Mouse (Mus musculus): ENCODE data around the gene Olfr1368. TPM values are rescaled to one million over a fixed set of nuclear protein-coding genes. Genes with fewer than 3 reads are reported as not detected.
A peak's percentile ranks its signal among the peaks of the same experiment; 100 is the strongest.
"Not testable (repeated sequence)": the region's sequence is repeated elsewhere in the genome, so short reads cannot be mapped to it uniquely, and the experiment has no call there.

Olfr1368 gene
- total RNA-seq, 2 experiments from 2014 or later, result not detected

GRCm38 (mm10) chr13:21169121-21169656, 23.5 kb upstream of the Olfr1368 start:
- no peak for ATAC-seq (replicated peaks; ENCODE audit: low FRiP score, low TSS enrichment, poor library complexity, severe bottlenecking)

GRCm38 (mm10) chr13:21168371-21169011, 22.8 kb upstream of the Olfr1368 start:
- no peak for ATAC-seq (replicated peaks; ENCODE audit: low FRiP score, low TSS enrichment, poor library complexity, severe bottlenecking)

GRCm38 (mm10) chr13:21167910-21168300, 22.2 kb upstream of the Olfr1368 start:
- no peak for ATAC-seq (replicated peaks; ENCODE audit: low FRiP score, low TSS enrichment, poor library complexity, severe bottlenecking)

- ATAC-seq (replicated peaks; ENCODE audit: low FRiP score, low TSS enrichment, poor library complexity, severe bottlenecking), result 0 out of 2 replicates have a peak, but pooled peaks have one; percentile 16
These were observed 21.6 kb upstream of the Olfr1368 start for GRCm38 (mm10) chr13:21166936-21167909.

- ATAC-seq (replicated peaks; ENCODE audit: low FRiP score, low TSS enrichment, poor library complexity, severe bottlenecking), result no peak
These were observed 16.9 kb upstream of the Olfr1368 start for GRCm38 (mm10) chr13:21162591-21162990.

- no peak for ATAC-seq (replicated peaks; ENCODE audit: low FRiP score, low TSS enrichment, poor library complexity, severe bottlenecking)
These were observed 15.9 kb upstream of the Olfr1368 start for GRCm38 (mm10) chr13:21161591-21161990.

GRCm38 (mm10) chr13:21160657-21161590, 15.3 kb upstream of the Olfr1368 start:
- ATAC-seq (replicated peaks; ENCODE audit: low FRiP score, low TSS enrichment, poor library complexity, severe bottlenecking), result peak; percentile 64

- no peak for ATAC-seq (replicated peaks; ENCODE audit: low FRiP score, low TSS enrichment, poor library complexity, severe bottlenecking)
These were observed 14.4 kb upstream of the Olfr1368 start for GRCm38 (mm10) chr13:21160041-21160511.

- ATAC-seq (replicated peaks; ENCODE audit: low FRiP score, low TSS enrichment, poor library complexity, severe bottlenecking), result peak; percentile 57; the same call in 1 of the 2 replicates
These were observed 13.8 kb upstream of the Olfr1368 start for GRCm38 (mm10) chr13:21159475-21159819.

GRCm38 (mm10) chr13:21158785-21159474, 13.3 kb upstream of the Olfr1368 start:
- peak; percentile 80 for ATAC-seq (replicated peaks; ENCODE audit: low FRiP score, low TSS enrichment, poor library complexity, severe bottlenecking)

GRCm38 (mm10) chr13:21158071-21158470, 12.4 kb upstream of the Olfr1368 start:
- ATAC-seq (replicated peaks; ENCODE audit: low FRiP score, low TSS enrichment, poor library complexity, severe bottlenecking), result no peak

- no peak for ATAC-seq (replicated peaks; ENCODE audit: low FRiP score, low TSS enrichment, poor library complexity, severe bottlenecking)
These were observed 10.2 kb upstream of the Olfr1368 start for GRCm38 (mm10) chr13:21155888-21156287.

- 0 out of 2 replicates have a peak, but pooled peaks have one; percentile 30 for ATAC-seq (replicated peaks; ENCODE audit: low FRiP score, low TSS enrichment, poor library complexity, severe bottlenecking)
These were observed 3.2 kb downstream of the Olfr1368 start for GRCm38 (mm10) chr13:21142421-21142820.

GRCm38 (mm10) chr13:21129339-21129738, 16.3 kb downstream of the Olfr1368 start, which contains the start of gene Olfr263:
Gene Olfr263 (plus strand): TSS chr13:21129639.
- ATAC-seq (replicated peaks; ENCODE audit: low FRiP score, low TSS enrichment, poor library complexity, severe bottlenecking), result not testable (repeated sequence)

- ATAC-seq (replicated peaks; ENCODE audit: low FRiP score, low TSS enrichment, poor library complexity, severe bottlenecking), result peak; percentile 87
These were observed 31.5 kb downstream of the Olfr1368 start for GRCm38 (mm10) chr13:21114121-21114520.

GRCm38 (mm10) chr13:21111183-21111582, 34.5 kb downstream of the Olfr1368 start, which contains the start of gene Olfr1369-ps1:
Gene Olfr1369-ps1 (plus strand): TSS chr13:21111483.
- not testable (repeated sequence) for ATAC-seq (replicated peaks; ENCODE audit: low FRiP score, low TSS enrichment, poor library complexity, severe bottlenecking)

GRCm38 (mm10) chr13:21110441-21110840, 35.2 kb downstream of the Olfr1368 start:
- no peak for ATAC-seq (replicated peaks; ENCODE audit: low FRiP score, low TSS enrichment, poor library complexity, severe bottlenecking)

- peak; percentile 47; the same call in 1 of the 2 replicates for ATAC-seq (replicated peaks; ENCODE audit: low FRiP score, low TSS enrichment, poor library complexity, severe bottlenecking)
These were observed 35.9 kb downstream of the Olfr1368 start for GRCm38 (mm10) chr13:21109759-21110158.

Measured in megakaryocyte-erythroid progenitor cell, adult 5-6 weeks (primary cell).